Mouse (Mus musculus): ENCODE measurements at regions not wholly inside any gene's neighbourhood (a gene's known extent, or its start where the extent isn't known, plus 50 kb on each side); places are given as distances from the start of the nearest gene placed in this dataset.
A peak's percentile ranks its signal among the peaks of the same experiment; 100 is the strongest.

DNA sequence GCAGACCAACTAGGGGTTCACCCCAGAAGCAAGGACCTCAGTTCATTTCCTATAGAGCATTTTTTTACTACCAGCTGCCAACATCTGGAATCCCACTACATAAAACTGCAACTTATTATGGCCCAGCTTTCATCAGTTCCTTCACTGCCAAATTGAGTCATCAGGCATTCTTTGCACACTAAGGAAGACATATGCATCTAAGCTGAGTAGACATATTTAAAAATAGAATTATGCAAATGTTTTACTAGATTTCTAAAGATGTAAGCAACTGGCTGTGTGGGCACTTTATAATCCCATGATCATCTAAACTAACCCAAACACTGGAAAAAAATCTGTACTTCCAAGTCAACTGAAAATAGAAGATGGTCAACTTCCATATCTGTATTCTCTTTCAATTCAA lies 415.9 kb upstream of the Rarb start:
- DNase-seq = no peak

DNA sequence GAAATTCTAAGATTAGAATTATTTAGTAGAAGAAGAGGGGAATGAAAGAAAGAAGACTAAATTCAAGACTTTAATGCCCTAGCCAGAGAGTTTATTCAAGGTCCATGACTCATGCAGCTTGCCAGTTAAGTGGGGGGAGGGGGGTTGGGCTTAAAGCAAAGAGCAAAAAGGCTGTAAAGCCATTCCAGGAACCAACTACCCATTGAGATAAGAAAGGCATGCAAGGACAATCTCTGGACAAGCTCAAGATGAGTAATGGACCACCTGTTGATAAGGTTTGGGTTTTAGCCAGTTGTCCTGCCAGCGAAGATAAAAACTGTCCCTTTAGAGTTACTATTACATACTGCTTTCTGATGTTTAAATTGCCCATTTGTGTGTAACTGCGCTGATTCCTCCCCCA lies 392.5 kb upstream of the Rarb start:
- DNase-seq = no peak

DNA sequence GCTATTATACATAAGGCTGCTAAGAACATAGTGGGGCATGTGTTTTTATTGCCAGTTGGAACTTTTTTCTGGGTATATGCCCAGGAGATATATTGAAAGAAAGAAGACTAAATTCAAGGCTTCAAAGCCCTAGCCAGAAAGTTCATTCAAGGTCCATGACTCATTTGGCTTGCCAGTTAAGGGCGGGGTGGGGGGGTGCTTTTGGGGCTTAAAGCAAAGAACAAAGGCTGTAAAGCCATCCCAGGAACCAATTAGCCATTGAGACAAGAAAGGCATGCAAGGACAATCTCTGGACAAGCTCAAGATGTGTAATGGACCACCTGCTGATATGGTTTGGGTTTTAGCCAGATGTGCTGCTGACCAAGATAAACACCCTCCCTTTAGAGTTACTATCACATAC lies 386.7 kb upstream of the Rarb start:
- DNase-seq = no peak

DNA sequence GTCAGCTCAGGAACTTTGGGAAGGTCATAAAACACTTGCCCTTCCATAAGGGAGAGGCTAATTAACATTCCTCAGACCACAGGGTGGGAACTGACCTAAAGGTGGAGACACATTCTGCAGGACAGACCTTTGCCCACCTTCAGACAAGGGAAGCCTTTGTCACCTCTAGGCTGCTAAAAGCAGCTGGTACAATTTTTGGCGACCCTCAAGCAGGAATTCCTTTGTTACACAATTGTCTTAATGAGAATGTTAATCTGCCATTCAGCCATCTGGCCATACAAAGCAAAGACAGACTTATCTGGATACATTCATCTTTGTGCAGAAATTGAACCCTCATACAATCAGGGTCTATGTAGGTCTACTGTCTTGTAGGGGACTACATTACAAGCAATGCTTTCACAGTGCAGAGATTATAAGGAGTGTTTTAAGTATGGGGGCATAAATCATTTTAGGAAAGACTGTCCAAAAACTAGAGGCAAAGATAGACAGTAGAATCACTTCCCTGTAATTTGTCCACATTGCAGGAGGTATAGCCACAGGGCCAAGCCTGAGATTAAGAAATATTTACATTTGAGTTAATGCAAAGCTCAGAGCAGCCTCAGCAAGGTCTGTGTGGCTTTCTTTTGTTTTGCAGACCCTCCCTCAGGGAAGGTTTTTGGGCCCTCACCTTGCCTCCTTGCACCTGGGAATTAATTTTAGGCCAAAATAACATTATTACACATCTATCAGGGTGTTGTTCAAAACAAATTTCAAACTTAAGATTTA lies 384.5 kb upstream of the Rarb start:
- DNase-seq = no peak

DNA sequence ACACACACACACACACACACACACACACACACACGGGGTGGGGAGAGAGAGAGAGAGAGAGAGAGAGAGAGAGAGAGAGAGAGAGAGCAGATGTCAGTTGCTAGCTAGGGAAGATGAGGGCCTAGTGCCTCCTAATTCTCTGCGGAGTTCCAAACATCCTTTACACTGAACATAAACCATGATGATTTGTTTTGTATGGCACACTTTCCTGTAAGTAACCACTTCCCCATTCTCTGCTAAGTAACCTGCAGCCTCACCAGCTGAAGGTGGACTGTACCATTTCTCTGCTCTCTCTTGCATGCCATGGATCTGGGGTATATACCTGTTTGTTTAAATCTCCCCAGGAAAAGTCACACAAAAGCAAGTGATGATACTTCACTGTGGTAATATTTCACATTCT lies 374.0 kb upstream of the Rarb start:
- no peak for DNase-seq

DNA sequence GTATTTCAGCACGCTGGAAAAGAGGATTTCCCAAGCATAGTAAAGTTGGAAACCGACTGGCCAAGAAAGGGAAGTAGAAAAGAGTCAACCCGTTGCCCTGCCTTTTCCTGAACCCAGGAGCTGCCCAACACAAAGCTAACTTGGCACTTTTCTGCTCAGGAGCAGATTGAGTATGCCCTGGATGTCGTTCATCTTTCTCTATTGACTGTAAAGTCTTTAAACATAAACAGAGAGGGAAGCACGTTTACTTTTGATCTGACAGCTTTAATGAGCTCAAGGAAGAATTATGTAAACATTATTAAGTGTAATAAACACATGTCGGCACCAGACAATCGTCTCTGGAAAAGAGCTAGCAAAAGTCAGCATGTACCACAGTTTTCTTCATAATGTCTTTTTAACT lies 354.3 kb upstream of the Rarb start:
- no peak for DNase-seq

DNA sequence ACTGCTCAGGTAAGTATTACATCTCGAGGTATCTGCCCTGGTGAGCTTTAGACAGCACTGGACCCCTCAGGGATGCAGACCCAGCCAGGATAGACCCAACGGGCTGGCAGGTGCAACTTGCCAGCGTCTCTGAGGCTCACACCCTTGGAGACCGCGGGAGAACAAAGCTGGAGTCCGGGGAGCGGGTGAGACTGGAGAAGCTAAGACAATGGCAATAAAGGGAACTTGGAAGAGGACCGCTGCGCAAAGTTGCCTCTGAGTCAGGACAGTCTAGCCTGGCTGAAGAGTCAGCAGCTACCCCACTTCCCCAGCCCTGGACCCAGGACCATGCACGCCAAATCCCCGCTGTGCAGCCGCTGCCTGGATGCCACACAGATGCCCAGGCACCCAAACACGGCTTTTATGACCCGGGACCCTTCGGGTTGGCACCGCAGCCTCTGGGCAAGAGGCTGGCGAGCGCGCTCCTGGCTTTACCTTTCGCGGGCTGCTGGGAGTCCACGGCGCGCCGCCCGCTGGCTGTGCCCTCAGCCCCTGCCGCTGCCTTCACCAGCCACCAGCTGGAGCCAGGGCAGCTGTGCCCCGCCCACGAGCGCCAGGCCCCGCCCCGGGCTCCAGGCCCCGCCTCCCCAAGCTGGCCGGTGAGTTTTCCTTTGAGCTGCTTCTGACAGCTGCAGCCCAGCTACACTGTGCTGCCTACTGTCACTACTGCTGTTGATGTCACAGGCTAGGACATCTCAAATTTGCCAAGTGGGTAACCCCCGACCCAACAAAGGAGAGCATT lies 353.6 kb upstream of the Rarb start:
- DNase-seq = peak; percentile 61 to 83

DNA sequence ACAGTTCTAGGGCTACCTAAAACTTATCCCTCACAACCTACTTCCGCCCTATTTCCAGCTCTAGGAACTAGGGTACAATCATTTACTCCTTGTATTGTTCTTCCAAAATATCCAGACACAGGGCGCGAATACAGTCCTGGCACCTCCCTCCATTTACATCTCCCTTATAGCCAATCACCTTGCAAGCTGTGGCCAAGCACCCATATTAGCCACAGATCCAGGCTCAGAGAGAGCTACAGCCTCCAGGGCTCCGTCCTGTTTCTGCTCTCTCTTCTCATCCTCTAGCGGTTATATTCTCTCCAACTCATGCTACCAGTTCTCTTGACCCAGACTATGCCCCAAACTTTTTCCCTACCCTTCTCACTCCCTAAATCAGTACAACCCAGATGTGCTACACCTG lies 352.9 kb upstream of the Rarb start:
- DNase-seq = no peak

DNA sequence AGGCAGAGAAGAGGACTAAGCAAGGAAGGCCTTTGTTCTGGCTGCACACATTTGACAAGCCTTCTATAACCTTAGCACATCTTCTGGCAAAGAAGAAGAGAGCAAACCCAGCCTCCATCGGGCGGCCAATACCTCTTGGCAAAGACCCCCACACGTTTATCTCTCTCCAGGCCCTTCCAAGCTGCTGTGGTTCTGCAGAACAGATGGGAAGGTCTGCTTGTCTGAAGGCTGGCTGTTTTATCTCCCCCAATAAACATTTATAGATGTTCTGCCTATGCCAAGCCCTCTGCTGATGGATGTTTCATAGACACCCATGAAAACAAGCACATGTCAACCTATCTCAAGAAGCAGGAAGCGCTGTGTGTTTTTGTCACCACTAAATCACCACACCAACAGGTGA lies 339.4 kb upstream of the Rarb start:
- no peak for DNase-seq

DNA sequence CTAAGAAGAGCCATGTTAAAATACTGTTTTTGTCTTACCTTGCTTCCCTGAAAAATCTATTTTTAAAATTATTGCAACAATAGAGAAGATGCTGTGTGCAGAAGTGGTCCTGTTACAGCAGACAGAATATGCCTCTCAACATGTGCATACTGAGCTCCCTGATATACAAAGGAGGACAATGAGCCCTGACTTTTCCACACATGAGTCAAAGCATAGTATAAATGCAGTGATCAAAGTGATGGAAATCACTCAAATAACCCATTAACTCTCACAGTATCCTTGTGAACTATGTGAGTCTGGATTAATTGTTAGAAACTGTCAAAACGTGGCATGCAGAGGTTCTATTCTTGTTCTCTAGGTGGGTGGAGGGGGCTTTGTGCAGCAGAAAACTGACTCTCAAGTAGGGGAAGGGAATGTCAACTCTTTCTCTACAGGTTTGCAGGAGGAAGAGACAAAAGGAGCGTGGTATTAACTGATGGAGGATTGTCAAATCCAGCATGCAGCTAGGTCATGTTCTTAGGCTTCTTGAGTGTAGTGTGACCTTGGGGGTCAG lies 337.5 kb upstream of the Rarb start:
- no peak for DNase-seq

DNA sequence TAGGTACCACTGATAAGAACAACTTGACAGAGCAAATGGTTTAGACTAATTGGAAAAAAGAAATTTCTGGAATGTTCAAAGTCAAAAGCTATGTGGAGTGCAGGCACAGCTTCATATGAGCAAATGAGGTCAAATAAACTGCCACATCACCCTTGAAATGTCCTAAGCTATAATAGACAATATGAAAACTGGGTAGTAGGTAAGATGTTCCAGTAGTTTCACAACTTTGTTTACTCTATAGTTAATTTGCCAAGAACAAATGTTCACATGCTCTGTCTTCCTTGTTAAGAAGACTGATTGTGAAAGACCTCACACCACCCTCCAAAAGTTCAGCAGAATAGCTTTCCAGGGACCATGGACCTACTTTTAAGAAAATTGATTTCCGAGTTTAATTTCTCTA lies 301.7 kb upstream of the Rarb start:
- DNase-seq = no peak

DNA sequence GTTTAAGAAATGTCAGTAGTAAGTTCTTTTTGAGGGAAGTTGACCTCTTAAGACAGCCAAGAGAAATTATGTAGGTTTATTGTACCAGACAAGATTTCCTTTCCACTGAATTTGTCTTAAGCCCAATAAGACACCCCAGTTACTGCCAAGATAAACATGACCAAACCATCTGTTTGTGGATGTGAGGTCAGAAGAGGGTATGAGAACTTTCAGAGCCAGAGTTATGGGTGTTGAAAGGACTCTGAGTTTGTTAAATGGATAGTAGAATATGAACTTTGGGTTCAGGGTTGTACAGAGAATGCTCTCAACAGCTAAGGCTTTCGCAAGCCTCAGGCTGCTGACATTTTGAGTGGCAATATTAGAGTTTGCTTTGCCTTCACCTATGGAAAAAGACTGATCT lies 287.7 kb upstream of the Rarb start:
- DNase-seq = peak; percentile 1 to 28

DNA sequence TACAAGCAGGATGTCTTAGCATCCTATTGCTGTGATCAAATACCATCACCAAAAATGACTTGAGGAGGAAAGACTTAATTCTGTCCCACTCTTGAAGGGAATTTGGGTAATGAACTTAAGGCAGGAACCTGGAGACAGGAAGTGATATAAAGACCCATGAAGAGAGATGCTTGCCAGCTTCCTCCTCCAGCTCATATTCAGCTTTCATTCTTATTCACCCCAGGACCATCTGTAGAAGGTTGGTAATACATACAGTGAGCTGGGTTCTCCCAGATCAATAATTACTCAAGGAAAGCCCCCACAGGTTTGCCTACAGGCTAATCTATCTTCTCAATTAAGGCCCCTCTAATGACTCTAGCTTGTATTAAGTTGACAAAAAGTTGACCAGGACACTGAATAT lies 283.5 kb upstream of the Rarb start:
- DNase-seq = no peak

DNA sequence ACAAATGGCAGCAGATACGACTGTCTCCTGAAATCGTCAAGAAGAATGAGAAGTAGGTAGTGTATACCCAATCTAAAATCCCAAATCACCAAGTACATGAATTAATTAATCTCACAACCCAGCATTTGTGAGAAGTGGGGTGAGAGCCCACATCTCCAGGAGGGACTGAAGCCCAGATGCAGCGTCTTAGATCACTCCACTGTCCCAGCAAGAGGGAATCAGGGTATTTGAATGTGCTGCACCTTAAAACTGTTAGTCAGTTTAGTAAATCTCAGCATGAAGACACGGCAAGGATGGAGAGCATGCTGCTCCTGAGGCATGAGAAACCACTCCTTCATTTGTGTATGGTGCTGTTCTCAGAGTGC lies 271.6 kb upstream of the Rarb start:
- DNase-seq = no peak

DNA sequence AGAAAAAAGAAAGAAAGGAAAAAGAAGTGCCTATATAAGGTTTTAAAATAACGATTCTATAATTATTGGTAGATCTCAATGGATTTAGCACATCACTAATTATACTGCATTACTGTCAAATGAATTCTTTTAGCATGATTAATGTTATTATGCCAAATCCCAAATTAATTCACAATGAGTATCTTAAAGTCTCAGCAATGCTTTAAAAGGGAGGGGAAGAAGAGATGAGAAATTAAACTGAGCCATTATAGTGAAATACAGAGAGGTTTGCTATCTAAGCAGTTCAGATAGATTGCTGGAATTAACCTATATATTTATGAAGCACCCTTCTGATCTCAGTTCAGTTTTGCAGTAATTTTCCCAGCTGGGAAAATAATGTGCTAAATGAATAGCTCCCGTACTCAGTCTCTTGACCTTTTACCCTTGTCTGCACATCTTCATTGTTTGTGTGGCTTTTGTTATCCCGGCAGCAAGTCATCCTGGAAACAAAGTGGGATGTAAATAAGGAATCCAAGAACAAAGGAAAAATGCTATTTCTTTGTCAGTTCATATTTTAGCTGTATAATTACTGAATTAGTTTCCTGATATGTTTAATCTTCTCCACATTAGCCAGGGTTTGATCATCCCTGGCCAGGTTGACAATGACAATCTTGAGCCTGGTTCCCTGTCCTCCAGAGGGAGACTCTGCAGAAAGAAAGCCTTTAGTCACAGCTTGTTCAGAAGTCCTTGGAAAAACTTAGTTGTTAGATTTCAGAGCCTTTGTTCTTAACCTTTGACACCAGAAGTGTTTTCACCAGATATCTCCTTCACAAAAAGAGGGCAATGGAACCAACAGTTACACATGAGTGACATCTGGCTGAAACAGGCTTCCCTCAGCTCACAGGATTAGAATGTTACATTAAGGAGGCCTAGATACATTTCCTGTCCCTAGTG lies 270.9 kb upstream of the Rarb start:
- no peak for DNase-seq

DNA sequence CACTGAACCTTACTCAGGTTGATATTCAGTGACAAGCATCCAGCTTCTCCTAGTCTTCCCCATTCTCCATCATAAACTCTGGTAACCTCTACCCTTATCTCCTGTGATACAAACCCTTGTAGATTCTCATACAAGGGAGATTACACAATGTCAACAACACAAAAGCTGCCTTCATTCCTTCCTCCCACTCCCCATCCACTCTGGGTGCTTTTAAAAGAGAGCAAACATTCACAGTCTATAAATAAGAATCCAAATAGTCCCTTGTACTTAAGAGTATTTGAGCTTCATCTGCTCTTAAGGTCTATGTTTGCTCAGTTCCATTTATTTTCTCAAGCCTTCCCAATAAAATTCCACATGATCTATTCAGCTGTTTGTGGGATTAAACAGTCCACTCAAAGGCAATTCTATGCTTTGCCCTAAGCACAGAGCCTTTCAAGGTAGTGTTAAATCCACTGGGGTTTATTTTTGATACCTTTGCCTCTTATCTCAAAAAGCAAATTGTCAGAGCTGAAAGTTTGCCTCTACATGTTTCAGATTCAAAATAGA lies 270.2 kb upstream of the Rarb start:
- DNase-seq = no peak

DNA sequence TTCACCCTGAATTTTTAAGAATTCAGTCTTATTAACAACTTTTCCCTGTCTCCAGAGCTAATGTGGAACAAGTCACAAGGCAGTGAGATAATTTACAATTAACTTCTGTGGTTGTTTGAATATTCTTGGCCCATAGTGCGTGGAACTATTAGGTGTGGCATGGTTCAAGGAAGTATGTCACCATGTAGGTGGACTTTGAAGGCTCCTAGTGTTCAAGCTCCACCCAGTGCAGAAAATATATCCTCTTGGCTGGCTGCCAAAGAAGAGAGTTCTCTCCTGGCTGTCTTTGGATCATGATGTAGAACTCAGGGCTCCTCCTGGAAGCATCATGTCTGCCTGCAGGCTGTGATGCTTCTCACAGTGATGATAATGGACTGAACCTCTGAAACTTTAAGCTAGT lies 268.9 kb upstream of the Rarb start:
- DNase-seq = no peak

DNA sequence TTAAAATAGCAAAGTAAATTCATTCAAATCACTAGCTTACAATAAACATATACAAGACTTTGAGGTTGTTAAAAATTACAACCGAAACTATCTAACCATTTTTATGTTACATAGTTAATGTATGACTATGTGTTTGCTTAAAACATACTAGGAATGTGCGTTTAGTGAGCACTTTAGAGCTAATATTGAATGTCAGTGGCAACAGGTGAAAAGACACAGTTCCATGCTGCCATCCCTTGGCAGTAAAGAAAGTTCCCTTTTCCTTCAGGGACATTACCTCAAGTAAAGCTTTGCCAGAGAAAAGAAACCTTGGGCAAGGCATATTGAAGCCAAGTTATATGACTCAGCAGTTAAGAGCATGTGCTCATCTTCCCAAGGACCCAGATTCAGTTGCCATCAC lies 265.0 kb upstream of the Rarb start:
- no peak for DNase-seq

DNA sequence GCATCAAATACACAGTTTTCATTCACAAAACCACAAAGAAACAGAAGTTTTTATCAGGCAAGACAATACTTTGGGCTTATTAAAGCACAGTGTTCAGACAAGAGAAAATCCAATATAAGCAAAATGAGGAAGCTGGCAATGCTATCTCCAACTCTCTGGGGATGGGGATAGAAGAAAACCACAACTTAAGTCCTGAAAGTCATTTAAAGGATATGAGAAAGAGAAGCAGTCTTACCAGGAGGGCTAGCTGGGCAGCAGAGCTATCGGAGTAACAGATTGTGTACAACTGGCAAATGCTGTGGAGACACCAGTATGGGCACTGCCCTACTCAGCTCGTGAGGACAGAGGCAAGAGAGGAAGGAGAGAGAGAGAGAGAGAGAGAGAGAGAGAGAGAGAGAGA lies 262.9 kb upstream of the Rarb start:
- no peak for DNase-seq

DNA sequence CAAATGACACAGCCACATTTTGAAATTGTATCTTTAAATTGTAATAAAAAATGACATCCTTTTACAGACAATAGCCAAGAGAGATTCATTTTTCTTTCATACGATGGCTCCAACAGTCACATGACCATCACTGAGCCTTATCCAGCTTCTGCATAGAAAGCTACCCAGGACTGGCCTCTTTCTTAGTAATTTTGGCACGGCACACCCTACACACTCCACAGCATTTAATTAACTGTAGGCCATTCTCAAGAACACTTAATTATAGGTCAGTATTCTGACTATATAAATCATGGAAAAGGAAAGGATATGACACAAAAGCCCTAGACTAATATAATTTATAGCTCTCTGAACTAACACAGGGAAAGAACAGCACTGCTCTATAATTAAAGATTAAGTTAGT lies 260.6 kb upstream of the Rarb start:
- DNase-seq = peak; percentile 2 to 13

DNA sequence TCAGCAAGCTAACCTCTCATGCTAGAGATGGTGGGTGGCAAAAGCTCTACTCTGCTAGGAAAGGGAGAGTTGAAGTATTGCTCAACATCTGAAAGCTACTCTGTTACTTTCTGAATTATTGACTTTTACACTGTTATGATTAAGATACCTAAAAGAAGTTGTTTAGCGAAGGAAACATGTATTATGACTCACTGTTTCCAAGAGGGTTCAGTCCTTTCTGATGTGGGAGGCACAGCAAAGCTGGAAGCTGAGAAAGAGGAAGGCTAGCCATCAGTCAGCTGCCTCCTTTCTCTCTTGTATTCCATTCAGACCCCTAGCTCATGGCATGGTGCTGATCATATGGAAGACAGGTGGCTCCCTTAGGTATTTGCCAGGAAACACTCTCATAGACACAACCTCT lies 242.4 kb upstream of the Rarb start:
- DNase-seq = no peak

DNA sequence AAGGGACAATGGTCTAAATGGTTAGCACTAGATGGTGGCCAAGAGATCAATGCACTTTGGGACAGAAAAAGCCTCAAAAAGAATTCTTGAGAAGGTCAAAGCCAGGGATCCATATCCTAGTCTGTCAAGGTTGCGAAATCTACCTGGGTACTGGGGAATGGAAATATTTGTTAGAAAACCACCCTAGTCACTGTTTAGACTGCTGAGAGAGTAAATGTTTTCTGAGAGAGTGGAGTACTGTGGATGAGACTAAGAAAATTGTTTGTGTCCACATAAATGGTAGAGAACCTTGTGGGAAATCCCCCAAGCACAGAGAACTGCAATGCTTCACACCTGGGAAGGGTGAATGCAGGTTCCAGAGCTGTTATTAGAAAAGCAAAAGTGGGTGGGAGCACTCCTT lies 239.5 kb upstream of the Rarb start:
- no peak for DNase-seq

DNA sequence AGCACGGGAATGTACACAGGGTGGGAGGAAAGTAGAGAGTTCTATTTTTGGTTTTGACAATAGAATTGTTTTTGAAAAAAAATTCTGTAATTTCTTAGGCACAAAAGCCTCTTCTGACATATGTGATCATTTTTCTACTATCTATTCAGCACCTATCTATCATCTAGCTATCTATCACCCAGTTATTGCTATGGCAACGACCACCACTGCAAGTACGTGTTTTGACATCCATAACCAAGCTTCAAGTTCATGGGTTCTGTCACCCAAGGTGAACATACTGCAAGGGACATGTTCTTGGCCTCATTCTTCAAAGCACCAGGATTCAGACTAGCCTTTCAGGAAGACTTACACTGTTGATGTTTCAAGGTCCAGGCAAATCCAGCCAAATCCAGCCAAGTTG lies 238.4 kb upstream of the Rarb start:
- no peak for DNase-seq

Measured in kidney, postnatal 36 days (tissue).